Mouse (Mus musculus) kidney, postnatal 10 days (tissue): Measurements from ENCODE around the gene Zmiz1.

Source experiments
- DNase-seq: peaks from one replicate; pipeline ENCODE4 v3.0.0; 2021; ENCODE audit warnings: mixed read lengths

Zmiz1 gene

GRCm38 (mm10) chr14:25598960-25599359, 140.0 kb downstream of the Zmiz1 start:
- no peak for DNase-seq

GRCm38 (mm10) chr14:25599934-25600333, 140.9 kb downstream of the Zmiz1 start:
- no peak for DNase-seq

- DNase-seq: no peak
These were observed 141.4 kb downstream of the Zmiz1 start for GRCm38 (mm10) chr14:25600358-25600757.

GRCm38 (mm10) chr14:25600951-25601350, 142.0 kb downstream of the Zmiz1 start:
- no peak for DNase-seq

- no peak for DNase-seq
These were observed 143.0 kb downstream of the Zmiz1 start for GRCm38 (mm10) chr14:25602018-25602417.

- DNase-seq: no peak
These were observed 145.6 kb downstream of the Zmiz1 start for GRCm38 (mm10) chr14:25604395-25605142.

GRCm38 (mm10) chr14:25606372-25607140, 147.6 kb downstream of the Zmiz1 start:
- peak; percentile 87 for DNase-seq

- DNase-seq: peak; percentile 76
These were observed 148.4 kb downstream of the Zmiz1 start for GRCm38 (mm10) chr14:25607141-25607967.

- peak; percentile 69 for DNase-seq
These were observed 149.0 kb downstream of the Zmiz1 start for GRCm38 (mm10) chr14:25607968-25608491.

- DNase-seq: no peak
These were observed 149.6 kb downstream of the Zmiz1 start for GRCm38 (mm10) chr14:25608618-25609017.

- peak; percentile 49 for DNase-seq
These were observed 150.4 kb downstream of the Zmiz1 start for GRCm38 (mm10) chr14:25609355-25609754.

GRCm38 (mm10) chr14:25610396-25611158, 151.6 kb downstream of the Zmiz1 start:
- peak; percentile 61 for DNase-seq

GRCm38 (mm10) chr14:25611159-25611697, 152.2 kb downstream of the Zmiz1 start:
- DNase-seq: no peak

- DNase-seq: peak; percentile 66
These were observed 153.1 kb downstream of the Zmiz1 start for GRCm38 (mm10) chr14:25611815-25612698.

GRCm38 (mm10) chr14:25613942-25614575, 155.1 kb downstream of the Zmiz1 start:
- DNase-seq: no peak

- DNase-seq: peak; percentile 50
These were observed 155.7 kb downstream of the Zmiz1 start for GRCm38 (mm10) chr14:25614684-25615083.

- no peak for DNase-seq
These were observed 156.6 kb downstream of the Zmiz1 start for GRCm38 (mm10) chr14:25615602-25616001.

- DNase-seq: no peak
These were observed 157.2 kb downstream of the Zmiz1 start for GRCm38 (mm10) chr14:25616009-25616723.

GRCm38 (mm10) chr14:25617264-25617663, 158.3 kb downstream of the Zmiz1 start:
- no peak for DNase-seq
